Mouse (Mus musculus) kidney, adult 8-10 months (tissue): ENCODE data around the gene Parp16.
"Not testable (repeated sequence)": the region's sequence is repeated elsewhere in the genome, so short reads cannot be mapped to it uniquely, and the experiment has no call there.

ENCODE experiments used
- DNase-seq, 2 experiments: peaks; one replicate each; pipeline ENCODE4 v3.0.0; 2022

The Parp16 gene

DNA sequence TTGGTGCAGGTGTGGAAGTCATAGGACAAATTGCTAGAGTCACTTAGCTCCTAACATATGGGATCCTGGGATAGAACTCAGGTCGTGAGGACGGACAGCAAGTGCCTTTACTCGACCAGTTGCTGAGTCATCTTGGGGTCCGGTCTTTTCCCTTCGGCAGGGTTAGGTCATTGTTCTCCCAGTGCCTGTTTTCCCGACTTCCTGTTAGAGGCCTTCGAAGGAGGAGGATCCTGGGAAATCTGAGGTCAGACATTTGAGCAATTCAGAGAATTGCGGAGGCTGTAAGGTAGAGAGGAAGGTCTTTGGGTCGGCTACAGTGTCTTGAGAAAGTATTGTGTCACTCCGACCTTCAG, 19.2 kb downstream of the Parp16 start:
- no peak for DNase-seq

DNA sequence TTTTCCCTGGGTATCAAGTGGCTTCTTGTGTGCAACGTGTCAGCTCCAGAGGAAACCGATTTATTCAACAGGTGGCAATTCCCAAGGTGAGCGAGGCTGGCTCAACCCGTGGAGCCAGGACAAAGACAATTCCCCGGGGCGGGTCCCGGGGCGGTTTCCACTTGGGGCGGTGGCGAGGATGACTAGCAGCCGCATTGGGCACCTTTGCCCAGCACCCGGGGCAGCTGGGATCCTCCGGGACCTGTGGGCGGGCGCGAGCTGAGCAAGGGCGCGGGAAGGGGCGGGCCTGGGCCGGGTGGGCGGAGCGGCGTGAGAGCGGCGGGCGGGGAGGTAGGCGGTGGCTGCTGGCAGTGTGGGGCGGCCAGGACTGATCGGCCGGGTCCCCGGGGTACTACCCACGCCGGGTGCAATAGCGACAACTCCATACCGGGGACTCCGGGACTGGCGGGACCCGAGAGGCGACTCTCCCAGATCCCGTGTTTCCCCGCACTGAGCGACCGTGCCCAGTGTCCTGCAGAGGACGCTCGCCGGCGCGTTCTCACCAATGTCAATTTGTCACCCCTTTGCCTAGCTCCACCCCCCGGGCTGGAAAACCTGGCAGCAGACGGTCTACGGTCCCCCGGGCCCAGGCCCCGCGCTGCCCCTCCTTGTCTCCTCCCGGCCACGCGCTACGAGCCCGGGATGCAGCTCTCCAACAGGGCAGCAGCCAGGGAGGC, 19.8 kb downstream of the Parp16 start:
- DNase-seq, result peak; percentile 92

DNA sequence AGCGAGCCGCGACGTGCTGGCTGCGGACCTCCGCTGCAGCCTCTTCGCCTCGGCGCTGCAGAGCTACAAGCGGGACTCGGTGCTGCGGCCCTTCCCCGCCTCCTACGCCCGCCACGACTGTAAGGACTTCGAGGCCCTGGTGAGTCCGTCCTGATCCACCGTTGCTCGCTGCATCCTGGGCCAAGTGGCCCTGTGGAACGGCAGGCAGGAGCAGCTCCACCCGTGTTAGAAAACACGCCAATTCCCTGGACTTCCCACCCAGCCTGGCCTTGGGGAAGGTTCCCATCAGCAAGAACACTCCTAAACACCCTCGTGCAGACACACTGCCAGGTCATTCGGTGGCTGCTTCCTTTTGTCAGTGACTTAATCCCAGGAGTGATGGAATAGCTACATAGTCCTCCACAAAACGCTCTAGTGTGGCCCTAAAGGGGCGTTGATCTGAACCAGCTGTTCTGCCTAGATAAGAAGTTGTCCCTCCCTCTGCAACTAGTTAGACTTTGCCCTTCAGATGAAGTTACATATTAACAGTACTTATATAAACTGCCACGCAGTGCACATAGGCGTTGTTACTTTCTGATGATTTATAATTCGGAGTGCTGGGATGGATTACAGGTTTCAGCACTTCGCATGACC, 20.5 kb downstream of the Parp16 start:
- DNase-seq, result peak; percentile 47 to 66

DNA sequence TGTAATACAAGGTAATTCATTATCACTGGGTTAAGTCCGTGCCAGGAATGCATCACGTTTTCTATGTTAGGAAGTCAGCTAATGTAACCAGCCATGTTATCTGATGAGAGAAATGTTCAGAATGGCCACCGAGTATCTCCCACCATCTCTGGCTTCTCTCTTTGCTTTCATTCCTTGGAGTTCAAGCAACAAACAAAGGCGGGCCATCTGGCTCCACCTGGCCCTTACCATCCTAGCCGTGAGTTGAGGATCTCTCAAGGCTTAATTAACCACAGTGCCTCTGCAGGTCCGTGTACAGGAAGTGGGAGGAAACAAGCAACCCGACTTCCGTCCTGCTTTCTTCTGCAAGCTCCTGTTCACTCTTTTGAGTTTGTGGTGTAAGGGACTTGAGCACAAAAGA, 21.8 kb downstream of the Parp16 start:
- DNase-seq, result no peak

DNA sequence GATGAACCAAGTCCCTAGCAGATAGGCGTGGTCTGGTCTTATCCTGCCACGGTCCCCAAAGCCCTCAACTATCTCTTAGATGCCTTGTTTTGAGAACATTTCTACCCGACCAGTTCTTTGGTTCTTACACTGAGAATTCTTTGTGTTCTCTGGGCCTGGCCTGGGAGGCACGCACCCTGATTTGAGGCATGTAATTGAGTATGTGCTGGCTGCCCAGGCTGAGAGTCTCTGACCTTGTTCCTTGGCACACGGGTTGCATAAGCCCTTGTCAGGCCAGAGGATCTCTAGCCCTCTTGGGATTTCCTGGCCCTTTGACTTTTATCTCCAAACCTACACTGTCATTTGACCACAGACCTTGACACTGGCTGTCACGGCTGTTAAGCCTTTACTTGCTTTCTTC, 22.5 kb downstream of the Parp16 start:
- DNase-seq, result peak in 1 of 2 experiments; percentile 47

DNA sequence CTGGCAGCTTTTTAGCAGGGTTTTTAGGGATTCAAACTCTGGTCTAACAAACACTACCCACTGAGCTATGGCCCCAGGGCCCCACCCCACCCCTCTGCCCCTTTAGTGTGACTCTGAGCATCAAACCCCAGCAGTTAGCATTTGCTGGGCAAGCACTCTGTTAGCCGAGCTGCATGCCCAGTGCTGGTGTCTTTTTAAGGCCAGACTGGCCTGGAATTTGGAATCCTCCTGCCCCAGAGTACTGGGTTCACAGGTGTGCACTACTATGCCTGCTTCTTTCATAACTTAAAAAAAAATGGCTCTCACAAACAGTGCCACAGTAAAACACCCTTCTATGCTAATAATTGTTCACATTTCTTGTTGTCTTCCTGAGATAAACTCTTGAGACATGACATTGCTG, 23.8 kb downstream of the Parp16 start:
- DNase-seq, result no peak

DNA sequence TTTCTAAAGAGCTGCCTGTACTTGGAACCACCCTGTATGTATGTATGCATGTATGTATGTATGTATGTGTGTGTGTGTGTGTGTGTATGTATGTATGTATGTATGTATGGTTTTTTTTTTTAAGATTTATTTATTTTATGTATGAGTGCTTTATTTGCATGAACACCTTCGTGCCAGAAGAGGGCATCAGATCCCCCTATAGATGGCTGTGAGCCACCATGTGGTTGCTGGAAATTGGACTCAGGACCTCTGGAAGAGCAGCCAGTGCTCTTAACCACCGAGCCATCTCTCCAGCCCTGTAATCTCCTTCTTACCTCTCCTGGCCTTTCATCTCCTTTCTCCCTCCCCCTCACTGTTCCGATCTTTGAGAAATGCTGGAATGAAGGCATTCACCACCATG, 25.2 kb downstream of the Parp16 start:
- DNase-seq, result not testable (repeated sequence)

DNA sequence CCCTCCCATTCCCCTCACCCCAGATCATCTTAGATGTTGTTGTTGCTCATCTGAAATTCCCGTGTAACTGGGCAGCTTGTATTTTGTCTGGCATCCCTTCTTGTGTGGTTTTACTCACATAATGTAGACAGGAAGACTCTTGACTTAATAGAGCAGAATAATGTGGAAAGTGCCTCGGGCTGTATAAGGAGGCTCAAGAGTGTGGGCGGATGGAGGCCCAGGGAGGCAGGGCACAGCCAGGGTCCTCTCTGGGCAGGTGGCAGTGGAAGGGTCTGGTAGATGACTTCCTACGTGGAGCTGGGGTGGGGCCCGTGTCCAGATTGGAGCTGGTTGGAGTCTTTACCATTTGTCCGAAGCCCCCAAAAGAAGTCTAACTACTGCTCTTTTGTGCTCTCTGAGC, 28.8 kb downstream of the Parp16 start:
- no peak for DNase-seq

DNA sequence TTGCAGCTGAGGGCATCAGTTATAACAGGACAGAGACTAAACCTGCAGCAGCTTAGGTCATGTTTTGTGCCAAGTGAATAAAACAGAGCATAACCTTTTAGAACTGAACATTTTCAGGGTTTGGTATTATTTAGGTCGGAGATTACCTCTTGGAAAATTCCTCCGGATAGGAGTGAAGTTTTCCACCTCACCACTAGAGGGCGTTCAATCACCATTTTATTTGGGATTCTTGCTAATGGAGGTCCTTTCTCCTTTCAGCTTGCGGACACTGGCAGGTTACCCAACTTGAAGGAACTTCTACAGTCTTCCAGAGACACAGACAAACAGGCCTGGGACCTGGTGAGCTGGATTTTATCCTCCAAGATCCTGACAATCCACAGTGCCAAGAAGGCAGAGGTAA, 30.6 kb downstream of the Parp16 start:
- peak in 1 of 2 experiments; percentile 52 for DNase-seq

DNA sequence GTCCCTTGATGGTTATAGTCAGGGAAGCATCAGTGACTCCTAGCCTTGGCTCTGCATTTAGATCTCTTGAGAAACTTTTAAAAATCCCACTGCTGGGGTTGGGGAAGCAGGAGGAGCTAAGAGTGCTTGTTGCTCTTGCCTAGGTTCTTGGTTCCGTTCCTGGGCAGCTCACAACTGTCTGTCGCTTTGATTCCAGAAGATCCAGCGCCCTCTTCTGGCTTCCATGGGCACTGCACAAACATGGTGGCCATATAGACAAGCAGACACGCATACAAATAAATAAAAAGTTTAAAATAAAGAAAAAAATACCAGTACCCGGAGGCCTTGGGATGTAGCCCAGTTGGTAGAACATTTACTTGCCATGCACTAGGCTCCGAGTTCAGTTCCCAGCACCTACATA, 35.1 kb downstream of the Parp16 start:
- no peak for DNase-seq

DNA sequence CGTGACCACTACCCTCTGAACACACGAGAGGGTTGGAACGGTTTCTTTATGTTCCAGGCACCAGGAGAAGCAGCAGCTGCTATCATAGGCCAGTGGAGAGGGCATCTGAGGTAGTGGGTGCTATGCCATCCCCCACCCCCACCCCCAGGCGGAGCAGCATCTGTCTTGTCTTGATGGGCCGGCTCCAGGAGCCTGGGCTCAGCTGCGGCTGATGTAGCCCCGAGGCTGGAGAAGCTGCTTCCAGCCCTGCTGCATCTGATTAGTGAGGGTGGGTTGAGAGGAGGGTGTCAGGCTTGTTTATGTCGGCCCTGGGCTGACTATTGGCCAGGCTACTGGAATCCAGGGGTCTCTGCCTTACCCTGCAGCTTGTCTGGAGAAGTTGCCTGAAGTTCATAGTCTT, 36.1 kb downstream of the Parp16 start:
- no peak for DNase-seq

DNA sequence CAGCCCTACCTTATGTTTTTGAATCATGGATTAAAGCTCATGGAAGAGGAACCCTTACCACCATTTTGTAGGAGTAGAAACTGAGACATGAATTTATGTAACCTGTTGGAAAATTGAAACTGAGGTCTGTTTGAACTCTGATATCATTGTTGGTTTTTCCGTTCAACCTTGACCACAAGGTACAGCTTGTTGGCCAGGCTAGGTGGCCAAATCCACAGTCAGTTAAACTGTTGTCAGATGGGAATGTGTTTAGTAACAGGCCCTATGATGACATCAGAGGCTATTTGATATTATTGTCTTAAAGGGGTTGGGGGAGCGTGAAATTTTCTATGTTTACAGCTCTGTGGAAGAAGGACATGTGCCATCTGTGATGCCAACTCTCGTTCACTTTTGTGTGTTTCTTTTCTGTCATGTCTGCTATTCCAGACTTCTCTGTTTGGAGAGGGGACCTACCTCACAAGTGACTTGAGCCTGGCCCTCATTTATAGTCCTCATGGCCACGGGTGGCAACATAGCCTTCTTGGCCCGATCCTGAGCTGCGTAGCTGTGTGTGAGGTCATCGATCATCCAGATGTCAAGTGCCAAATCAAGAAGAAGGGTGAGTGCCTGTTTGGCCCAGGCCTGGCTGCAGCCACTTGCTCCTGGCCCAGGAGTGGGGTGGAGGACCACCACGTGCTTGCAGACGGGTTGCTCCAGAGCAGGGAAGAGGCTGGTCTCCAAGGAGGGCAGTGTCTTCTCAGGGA, 38.3 kb downstream of the Parp16 start:
- DNase-seq, result no peak

DNA sequence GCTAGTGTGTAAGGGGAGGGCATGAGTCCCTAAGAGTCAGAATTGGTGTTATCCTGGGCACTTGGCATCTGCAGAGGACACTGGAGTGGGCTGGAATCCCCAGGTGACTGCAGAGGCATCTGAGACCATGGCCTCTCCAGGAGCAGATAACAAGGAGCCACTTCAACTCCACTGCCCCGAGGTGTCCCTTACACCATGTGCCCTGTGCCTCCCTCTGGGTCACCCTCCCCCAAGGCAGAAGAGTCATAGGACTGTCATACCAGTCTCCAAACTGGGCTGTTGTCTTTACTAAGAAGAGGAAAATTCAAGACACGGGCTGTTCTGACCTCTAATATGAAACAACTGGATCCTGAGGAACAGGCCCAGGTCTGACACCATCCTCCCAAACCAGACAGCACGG, 39.6 kb downstream of the Parp16 start:
- no peak for DNase-seq

DNA sequence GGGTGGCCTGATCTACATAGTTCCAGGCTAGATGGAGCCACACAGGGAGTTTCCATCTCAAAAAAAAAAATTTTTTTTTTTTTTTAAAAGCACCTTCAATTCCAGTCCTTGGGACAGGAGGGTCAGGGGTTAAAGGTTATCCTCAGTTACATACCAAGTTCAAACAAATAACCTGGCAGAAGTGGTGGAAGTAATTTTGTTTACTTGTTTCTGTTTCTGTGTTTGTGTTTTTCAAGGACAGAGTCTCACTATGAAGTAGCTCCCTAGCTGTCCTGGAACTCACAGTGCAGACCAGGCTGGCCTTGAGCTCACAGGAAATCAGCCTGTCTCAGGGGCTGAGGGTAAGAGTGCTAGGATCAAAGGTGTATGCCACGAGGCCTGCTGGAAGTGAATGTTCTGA, 40.4 kb downstream of the Parp16 start:
- DNase-seq, result no peak

DNA sequence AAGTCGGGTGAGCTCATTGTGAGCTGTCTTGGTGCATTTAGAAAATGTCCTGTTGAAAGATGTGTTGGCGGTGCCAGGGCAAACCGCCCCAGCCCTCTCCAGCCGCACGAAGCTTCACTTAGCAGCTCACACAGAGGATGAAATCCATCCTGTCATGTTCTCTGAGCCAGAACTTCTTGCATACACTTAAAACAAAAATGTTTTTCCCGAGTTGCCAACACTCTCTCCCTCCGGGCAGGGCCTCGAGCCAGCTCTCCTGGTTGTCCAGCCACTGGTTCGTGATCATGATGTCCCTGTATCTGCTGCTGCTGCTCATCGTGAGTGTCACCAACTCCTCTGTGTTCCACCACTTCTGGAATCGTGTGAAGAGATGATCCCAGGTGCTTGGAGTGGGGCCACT, 42.5 kb downstream of the Parp16 start:
- no peak for DNase-seq

DNA sequence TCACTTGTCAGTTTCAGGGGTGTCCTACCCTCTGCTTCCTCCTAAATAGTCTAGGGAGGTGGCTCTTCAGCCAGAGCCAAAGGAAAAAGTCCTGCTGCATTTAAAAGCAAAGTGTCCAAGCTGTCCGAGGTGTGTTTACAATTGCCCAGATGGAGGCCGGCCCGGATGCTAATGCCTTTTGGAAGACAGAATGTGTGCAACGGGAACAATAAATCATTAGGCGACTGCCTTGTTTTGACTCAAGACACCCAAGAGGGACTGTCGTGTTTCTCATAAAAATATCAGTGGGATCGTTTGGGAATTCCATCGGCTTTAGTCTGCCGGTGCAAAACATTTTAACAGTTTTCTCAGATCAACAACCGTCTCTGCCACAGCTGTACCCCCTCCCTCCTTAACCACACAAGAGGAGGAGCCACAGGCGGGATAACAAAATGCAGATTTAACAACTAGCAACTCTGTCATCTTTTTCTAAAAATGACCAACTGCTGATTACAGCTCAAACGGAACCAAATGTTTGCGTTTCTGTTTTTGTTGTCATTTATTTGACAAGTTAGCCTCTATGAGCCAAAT, 43.1 kb downstream of the Parp16 start:
- DNase-seq, result no peak

DNA sequence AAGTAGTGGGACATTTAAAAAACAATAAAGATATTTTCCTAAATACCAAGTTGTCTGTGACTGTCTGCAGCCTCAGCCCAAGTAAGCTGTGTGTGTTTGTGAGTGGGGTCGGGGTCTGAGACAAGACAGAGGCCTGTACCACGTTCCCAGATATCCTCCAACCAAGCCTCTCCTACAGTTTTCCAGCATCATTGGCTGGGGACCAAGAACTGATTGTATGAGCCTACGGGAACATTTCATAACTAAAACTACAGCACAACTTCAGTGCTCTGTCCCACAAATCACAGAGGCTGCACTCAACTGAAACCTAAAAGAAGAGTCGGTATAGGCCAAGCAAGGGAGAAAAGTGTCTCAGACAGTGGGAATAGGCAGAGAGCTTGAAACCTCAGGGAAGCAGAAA, 44.0 kb downstream of the Parp16 start:
- DNase-seq, result no peak

DNA sequence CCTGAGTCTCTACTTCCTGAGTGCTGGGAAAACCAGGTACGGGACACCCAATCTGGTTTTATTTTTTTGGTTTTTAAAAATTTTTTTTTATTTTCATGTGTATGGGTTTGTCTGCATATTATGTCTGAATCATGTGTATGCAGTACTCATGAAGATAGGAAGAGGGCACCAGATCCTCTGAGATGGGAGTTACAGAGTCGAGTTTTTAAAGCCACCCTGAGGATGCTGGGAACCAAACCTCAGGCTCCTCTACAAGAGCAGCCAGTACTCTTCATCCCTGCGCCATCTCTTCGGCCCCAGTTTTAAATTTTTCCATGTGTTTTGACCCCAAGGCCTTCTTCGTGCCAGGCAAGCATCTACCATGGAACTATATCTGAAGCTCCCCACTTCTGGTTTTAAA, 44.6 kb downstream of the Parp16 start:
- no peak for DNase-seq

DNA sequence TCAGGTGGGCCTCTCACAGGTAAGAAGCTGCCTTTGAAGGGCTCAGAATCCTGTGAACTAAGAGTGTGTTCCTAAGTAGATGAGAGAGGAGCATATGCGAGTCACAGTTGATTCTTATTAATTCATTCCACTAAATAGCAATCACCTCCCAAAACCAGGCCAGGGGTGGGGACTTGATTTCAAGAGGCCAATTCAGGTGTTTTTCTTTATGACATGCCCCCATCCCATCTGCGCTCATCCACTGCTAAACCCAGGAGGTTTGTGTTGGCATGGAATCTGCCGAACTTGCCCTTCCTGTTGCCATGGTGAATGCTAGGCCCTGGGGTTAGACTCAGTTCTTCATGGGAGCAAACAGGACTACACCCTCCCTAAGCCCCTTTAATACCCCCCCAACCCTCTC, 45.4 kb downstream of the Parp16 start:
- no peak for DNase-seq

DNA sequence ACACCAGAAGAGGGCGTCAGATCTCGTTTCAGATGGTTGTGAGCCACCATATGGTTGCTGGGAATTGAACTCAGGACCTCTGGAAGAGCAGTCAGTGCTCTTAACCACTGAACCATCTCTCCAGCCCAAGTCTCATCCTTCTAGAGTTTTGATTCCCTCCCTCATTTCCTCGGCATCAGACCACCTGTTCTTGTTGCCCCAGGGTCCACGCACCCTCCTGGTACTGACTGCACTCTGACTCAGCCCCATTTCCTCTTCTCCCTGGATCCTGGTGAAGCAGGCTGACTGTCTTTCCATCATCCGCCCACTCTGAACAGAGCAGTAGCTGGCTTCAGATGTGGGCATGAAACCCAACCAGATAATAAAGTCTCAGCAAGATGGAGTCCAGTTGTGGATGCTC, 46.8 kb downstream of the Parp16 start:
- DNase-seq, result no peak

DNA sequence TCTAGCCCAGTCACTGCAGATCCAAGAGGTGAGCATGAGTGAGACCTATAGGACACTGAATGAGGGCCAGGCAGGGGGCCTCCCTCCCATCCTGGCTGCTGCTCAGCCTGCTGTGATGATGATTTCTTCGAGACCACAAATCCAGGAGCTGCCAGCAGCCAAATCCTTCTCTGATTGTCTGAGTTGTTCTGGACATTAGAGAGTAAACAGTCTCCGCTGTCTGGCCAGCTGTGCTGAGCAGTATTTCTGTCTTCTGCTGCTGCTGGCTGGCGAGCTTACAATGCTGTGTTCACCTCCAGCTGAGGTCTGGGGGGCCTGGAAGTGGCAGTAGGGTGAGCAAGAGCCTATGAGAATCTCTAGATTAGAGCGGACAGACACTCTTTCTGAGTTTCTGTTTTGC, 48.1 kb downstream of the Parp16 start:
- no peak for DNase-seq

DNA sequence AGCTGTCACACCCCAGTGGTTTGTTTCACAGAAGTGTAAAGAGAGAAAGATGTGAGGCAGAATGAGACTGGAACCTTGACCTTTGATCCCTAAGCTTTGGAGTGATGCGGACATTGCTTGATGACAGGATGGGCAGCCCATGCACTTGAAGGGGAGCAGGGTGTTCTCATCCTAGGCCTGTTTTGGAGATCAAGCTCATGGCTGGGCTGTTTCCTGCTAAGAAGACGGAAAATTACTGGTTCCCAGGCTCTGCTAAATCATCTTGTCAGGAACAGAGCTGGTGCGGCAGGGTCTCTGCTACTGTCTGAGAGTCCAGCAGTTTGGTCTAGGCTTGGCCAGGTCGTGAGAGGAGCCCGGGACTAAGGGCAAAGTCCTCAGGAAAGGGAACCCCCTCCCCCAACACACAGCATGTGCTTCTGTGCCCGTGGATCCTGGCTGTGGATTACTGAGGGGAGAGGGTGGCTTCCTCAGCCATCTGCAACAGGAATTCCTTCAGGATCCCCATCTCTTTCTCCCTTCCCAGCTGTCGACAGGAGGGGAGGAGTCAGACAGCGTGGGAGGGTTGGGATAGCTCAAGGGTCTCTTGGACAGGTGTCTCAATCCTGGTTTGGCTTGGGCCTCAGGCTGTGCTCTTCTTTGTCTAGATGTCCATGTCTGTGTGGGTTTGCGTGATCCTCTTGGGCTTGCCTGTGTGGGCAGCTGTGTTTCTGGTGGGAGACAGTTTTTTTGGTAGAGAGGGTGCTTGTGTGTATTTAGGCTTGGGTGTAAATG, 49.1 kb downstream of the Parp16 start:
- peak; percentile 20 to 41 for DNase-seq
